Mouse (Mus musculus) liver, embryonic 11.5 days (tissue): ENCODE data around the gene Runx1. TPM values are rescaled to one million over a fixed set of nuclear protein-coding genes. Genes with fewer than 3 reads are reported as not detected.

ENCODE experiments used
- ATAC-seq: fragments of 200-750 bp; cut with Nextera tagmentation; replicated peaks from 2 replicates; pipeline ENCODE4 v1.8.0; 2017; ENCODE audit warnings: moderate number of reproducible peaks, mild to moderate bottlenecking, moderate TSS enrichment, moderate library complexity; ENCODE audit not compliant: low FRiP score
- DNase-seq: peaks from one replicate; pipeline ENCODE4 v3.0.0-alpha.2; 2017; ENCODE audit warnings: low spot score
- H3K27ac ChIP-seq: fragments of 300-500 bp; sonication (generic); 2 replicates; pipeline ENCODE4 v1.5.1; 2014; ENCODE audit warnings: mild to moderate bottlenecking, low read depth, low read length, control low read depth
- H3K27me3 ChIP-seq: fragments of 300-500 bp; sonication (generic); replicated peaks from 2 replicates; pipeline ENCODE4 v1.6.1; 2014; ENCODE audit warnings: low read length, mixed read lengths; ENCODE audit not compliant: control insufficient read depth, insufficient read depth
- H3K36me3 ChIP-seq: fragments of 300-500 bp; sonication (generic); 2 replicates; pipeline ENCODE4 v1.6.1; 2014; ENCODE audit warnings: mild to moderate bottlenecking, low read length, moderate library complexity, mixed read lengths; ENCODE audit not compliant: control insufficient read depth, insufficient read depth
- H3K4me1 ChIP-seq: fragments of 300-500 bp; sonication (generic); replicated peaks from 2 replicates; pipeline ENCODE4 v1.6.1; 2014; ENCODE audit warnings: low read length, mixed read lengths; ENCODE audit not compliant: control insufficient read depth, insufficient read depth
- H3K4me2 ChIP-seq: fragments of 300-500 bp; sonication (generic); 2 replicates; pipeline ENCODE4 v1.6.1; 2014; ENCODE audit warnings: mild to moderate bottlenecking, control low read depth, moderate library complexity
- H3K4me3 ChIP-seq: fragments of 300-500 bp; sonication (generic); 2 replicates; pipeline ENCODE4 v1.5.1; 2014; ENCODE audit warnings: low read depth, low read length, control low read depth
- H3K9ac ChIP-seq: fragments of 300-500 bp; sonication (generic); 2 replicates; pipeline ENCODE4 v1.6.1; 2014; ENCODE audit warnings: low read depth, low read length, control low read depth
- H3K9me3 ChIP-seq: fragments of 300-500 bp; sonication (generic); 2 replicates; pipeline ENCODE4 v1.6.1; 2016; ENCODE audit warnings: low read length, inconsistent platforms, mixed read lengths; ENCODE audit not compliant: control insufficient read depth
- WGBS: fragments of 180-500 bp; shearing (Covaris S2); extraction: QIAGEN DNeasy Blood & Tissue Kit; methylation state at CpG from one replicate; pipeline ENCODE4 v1.1.7; 2014; 5-methylcytosine and 5-hydroxymethylcytosine counted together
- polyA plus RNA-seq: library from polyadenylated mRNA; unstranded; fragments of >200 nt; fragmentation: Nextera tagmentation; extraction: Ambion mirVana; gene quantifications from 2 replicates; pipeline ENCODE4 v1.2.1, GENCODE M21; 2014

The Runx1 gene
- polyA plus RNA-seq, 1 experiment from 2014 or later, result 23.4 TPM

DNA sequence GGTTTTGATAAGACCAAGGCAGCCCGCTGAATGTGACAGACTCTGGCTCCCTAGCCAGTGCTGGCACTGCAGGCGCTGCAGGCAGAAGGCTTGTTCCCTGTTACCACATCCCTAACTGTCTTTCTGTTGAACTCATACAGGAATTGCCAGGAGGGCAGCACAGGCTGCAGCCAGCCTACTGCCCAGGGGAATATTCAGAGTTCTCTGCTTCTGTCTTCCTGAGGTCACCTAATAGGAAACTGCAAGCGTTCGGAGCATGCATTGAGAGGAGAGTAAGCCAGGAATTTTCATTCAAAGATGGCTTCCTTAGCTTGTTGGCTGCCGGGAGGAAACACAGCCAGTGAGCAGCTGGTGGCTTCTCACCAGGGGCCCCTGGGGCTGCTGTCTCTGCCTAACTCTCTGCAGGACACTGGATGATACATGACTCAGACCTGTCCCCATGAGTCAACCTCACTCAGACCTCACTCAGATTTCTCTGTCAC is 2.5 kb downstream of the Runx1 start:
- H3K27ac ChIP-seq, result peak overlapping the region; percentile 95
- H3K36me3 ChIP-seq, result no peaks in the 10 kb centered on the region
- peaks cover 53% of the 10 kb centered on the region for H3K4me1 ChIP-seq
- no peaks in the 10 kb centered on the region for H3K9me3 ChIP-seq
- H3K9ac ChIP-seq, result peak overlapping the region; percentile 62
- 34% methylated on average over 5 of the region's 5 CpGs for WGBS
- DNase-seq (no peak), ATAC-seq (no peak)
- H3K27me3 ChIP-seq, result no peaks in the 10 kb centered on the region
- peak overlapping the region; percentile 68 for H3K4me3 ChIP-seq
- peak overlapping the region; percentile 66 for H3K4me2 ChIP-seq

DNA sequence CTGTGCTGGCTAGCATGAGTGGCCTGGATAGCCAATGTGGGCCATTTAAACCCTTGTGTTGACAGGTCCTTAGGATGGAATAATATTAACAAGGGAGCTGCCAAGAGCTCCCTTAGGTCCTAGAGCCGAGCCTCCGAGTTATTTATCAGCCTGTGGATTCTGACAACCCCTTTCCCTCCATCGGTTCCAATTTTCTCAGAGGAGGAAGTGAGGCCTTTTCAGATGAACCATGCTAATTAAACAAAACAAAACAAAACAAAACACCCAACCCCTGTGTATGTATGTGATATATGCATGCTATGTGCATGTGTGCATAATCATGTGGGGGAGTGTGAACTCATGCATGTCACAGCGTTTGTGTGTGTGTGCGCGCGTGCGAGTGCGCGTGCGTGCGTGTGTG is 3.3 kb downstream of the Runx1 start:
- DNase-seq (no peak), ATAC-seq (no peak)
- H3K36me3 ChIP-seq, result no peaks in the 10 kb centered on the region
- no peaks in the 10 kb centered on the region for H3K27me3 ChIP-seq
- WGBS, result 73% methylated on average over 12 of the region's 12 CpGs
- H3K4me2 ChIP-seq, result peak overlapping the region; percentile 66
- peak overlapping the region; percentile 62 for H3K9ac ChIP-seq
- H3K9me3 ChIP-seq, result no peaks in the 10 kb centered on the region
- peak overlapping the region; percentile 95 for H3K27ac ChIP-seq
- H3K4me1 ChIP-seq, result peaks cover 60% of the 10 kb centered on the region
- peak overlapping the region; percentile 68 for H3K4me3 ChIP-seq

DNA sequence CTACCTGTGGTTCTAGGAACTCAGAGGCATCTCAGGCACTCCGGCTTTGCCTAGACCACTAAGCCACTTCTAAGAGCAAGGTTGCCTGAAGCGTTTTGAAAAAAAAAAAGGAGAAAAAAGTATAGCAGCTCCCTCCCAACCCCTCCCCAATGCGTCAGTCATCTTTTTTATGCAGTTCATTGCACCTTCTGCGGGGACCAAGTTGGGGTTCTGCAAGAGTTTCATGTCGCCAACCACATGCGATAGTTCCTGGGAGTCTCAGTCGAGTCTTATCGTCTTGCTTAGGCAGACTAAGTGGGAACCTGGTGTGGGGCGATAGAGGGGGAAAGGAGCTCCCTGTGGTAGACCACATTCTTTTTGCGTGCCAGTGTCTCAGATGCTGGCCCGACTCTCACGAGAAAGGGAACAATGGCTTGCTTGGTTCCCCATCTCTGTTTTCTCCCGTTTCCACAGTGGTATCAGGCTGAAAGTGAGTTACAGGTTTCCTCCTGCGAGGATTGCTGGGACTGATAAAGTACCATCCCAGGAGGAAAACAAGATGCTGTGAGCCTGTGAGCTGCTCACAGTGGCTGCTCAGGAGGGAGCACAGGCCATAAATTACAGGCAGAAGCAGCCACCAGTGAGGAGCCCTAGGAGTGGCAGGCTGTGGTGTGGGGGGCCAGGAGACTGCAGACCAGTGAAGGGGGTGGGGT is 3.9 kb downstream of the Runx1 start:
- peak overlapping the region; percentile 62 for H3K9ac ChIP-seq

DNA sequence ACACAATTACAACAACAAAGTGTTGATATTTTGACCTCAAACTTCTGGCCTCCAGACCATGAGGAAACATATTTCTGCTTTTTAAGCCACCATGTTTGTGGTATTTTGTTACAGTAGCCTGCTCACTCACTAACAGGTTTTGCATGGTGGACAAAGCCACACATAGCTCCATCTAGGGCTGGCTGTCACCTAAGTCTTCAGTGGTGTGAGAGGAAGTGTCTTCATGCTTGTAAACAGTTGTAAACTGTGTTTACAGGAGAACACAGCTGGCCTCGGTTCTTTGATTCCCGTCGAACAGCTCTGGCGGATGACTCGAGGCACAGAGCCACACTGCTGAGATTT is 4.4 kb downstream of the Runx1 start:
- Histone ChIP-seq H3K4me2 (peak overlapping the region; percentile 66), H3K9me3 (no peaks in the 10 kb centered on the region), H3K27me3 (no peaks in the 10 kb centered on the region), H3K4me1 (peaks cover 65% of the 10 kb centered on the region), H3K36me3 (no peaks in the 10 kb centered on the region), H3K27ac (peak overlapping the region; percentile 95), H3K4me3 (peak overlapping the region; percentile 26; the same call in 1 of the 2 replicates), H3K9ac (peak overlapping the region; percentile 22)
- ATAC-seq, result no peak
- WGBS, result 30% methylated on average over 5 of the region's 5 CpGs
- no peak for DNase-seq

More for the DNA sequence above, 3.9 kb downstream of the Runx1 start:
- Histone ChIP-seq H3K4me1 (peaks cover 66% of the 10 kb centered on the region), H3K27ac (peak overlapping the region; percentile 95), H3K9me3 (no peaks in the 10 kb centered on the region), H3K27me3 (no peaks in the 10 kb centered on the region), H3K4me3 (peak overlapping the region; percentile 68), H3K4me2 (peak overlapping the region; percentile 66), H3K36me3 (no peaks in the 10 kb centered on the region)
- 23% methylated on average over 14 of the region's 14 CpGs for WGBS
- ATAC-seq (peak; percentile 82), DNase-seq (peak; percentile 66)

DNA sequence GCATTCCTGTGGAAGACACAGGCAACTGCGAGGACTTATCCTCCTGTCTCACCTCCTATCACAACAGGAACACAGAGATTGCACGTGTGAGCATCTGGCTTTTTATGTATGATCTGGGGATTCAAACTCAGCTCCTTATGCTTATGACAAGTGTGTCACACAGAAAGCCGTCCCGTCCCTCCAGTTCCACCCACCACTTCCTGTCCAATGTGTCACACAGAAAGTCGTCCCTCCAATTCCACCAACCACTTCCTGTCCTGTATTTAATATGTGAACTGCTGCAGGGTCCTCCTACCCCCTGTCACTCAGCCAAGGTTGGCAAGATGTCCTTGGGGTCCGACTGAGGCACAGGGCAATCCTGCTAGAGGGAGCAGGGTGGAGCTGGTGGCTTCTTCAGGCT is 5.5 kb downstream of the Runx1 start:
- 70% methylated on average over 6 of the region's 6 CpGs for WGBS
- peaks cover 64% of the 10 kb centered on the region for H3K4me1 ChIP-seq
- no peaks in the 10 kb centered on the region for H3K9me3 ChIP-seq
- H3K27me3 ChIP-seq, result no peaks in the 10 kb centered on the region
- DNase-seq (no peak), ATAC-seq (no peak)
- H3K27ac ChIP-seq, result peak overlapping the region; percentile 77; the same call in 1 of the 2 replicates
- H3K4me2 ChIP-seq, result no peak overlapping the region
- no peaks in the 10 kb centered on the region for H3K36me3 ChIP-seq
- H3K4me3 ChIP-seq, result no peak overlapping the region
- no peak overlapping the region for H3K9ac ChIP-seq

DNA sequence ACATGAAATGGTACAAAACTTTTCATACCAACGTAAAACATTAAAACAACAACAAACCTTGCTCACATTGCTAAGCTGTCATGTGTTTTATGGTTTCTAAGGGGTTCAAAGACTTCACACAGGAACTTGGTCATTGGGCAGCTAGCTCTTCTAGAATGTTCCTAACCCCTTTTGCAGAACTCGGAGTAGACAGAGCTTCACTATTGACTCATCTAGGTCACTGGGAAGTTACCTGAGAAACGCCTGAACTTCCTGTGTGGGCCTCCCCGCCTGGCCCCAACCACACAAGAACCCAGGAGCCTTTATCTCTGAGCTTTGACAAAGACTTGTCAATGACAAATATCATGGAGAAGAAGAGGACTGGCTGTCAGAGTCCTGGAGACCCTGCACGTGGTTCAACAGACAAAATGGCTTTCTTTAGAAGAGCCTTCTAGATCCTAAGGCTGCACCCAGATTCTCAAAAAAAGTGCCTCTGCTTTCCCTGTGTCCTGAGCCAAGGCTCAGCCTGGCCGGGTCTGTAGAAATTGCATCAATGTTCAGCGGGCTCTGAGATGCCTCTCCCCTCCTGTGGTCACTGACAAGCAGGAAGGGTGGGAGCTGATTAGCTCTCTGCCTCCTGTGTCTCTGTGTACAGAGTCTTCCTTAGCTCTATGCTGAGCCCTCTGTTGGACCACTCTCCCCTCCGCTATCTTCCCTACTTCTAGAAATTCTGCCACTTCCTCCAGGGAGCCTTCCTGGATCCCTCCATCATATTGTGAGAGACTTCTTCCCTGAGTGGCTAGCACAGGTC is 7.3 kb downstream of the Runx1 start:
- Histone ChIP-seq H3K9me3 (no peaks in the 10 kb centered on the region), H3K4me2 (peak overlapping the region; percentile 52), H3K9ac (peak overlapping the region; percentile 3; the same call in 1 of the 2 replicates), H3K27me3 (no peaks in the 10 kb centered on the region), H3K4me1 (peaks cover 69% of the 10 kb centered on the region), H3K4me3 (0 out of 2 replicates have a peak overlapping the region, but pooled peaks have one; percentile 8), H3K27ac (peak overlapping the region; percentile 77), H3K36me3 (no peaks in the 10 kb centered on the region)
- 33% methylated on average over 8 of the region's 8 CpGs for WGBS
- ATAC-seq (peak; percentile 76), DNase-seq (no peak)

DNA sequence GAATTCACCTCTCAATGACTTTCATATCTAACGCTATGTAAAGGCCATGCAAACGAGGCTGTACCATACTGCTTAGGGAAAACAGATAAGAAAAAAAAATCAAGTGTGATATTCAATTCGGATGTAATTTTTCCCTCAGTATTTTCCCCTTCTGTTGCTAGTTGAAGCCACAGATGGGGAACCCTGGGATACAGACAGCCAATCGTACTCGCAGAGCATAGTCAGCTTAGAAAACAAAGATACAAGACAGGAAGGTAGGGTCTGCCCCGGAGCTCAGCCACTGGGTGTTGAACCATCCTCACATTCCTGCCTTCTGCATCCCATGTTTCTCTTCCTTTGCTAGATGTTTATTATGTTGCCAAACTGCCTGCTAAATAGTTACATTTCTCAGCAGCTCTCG is 9.9 kb downstream of the Runx1 start:
- no peaks in the 10 kb centered on the region for H3K9me3 ChIP-seq
- ATAC-seq, result no peak
- no peaks in the 10 kb centered on the region for H3K36me3 ChIP-seq
- H3K27ac ChIP-seq, result no peak overlapping the region
- no peak overlapping the region for H3K9ac ChIP-seq
- H3K4me1 ChIP-seq, result peaks cover 63% of the 10 kb centered on the region
- no peak overlapping the region for H3K4me2 ChIP-seq
- 79% methylated on average over 7 of the region's 7 CpGs for WGBS
- H3K4me3 ChIP-seq, result no peak overlapping the region
- no peaks in the 10 kb centered on the region for H3K27me3 ChIP-seq
- no peak for DNase-seq

DNA sequence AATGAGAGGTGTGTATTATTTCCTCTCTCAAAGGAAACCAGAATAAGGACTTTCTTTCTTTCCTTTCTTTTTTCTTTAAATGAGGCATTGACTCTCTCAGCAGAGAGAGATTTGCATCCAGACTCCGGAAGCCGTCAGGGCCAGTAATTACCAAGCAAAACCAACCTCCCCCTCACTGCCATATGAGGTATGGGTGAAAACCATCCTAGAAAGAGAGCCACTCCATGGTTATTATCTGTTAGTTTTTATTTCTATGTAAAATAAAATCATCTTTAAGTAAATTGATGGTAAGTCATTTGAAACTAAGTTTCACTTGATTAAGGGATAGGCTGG is 10.8 kb downstream of the Runx1 start:
- Histone ChIP-seq H3K36me3 (no peaks in the 10 kb centered on the region), H3K4me2 (no peak overlapping the region), H3K9ac (no peak overlapping the region), H3K9me3 (no peaks in the 10 kb centered on the region), H3K4me3 (no peak overlapping the region), H3K4me1 (peaks cover 63% of the 10 kb centered on the region), H3K27ac (no peak overlapping the region), H3K27me3 (no peaks in the 10 kb centered on the region)
- ATAC-seq (no peak), DNase-seq (no peak)
- WGBS, result 83% methylated on average over 2 of the region's 2 CpGs
